Mouse (Mus musculus): ENCODE data around the gene Nfrkb. TPM values are rescaled to one million over a fixed set of nuclear protein-coding genes. Genes with fewer than 3 reads are reported as not detected.
A peak's percentile ranks its signal among the peaks of the same experiment; 100 is the strongest.

The Nfrkb gene
- polyA plus RNA-seq, 1 experiment from 2014 or later: 22.0 TPM

GRCm38 (mm10) chr9:31384786-31385499 lies 1.0 kb upstream of the Nfrkb start:
- Histone ChIP-seq H3K27ac (replicated peaks) (no peak overlapping the region), H3K36me3 (replicated peaks) (peaks cover 16% of the 10 kb centered on the region)
- WGBS: 86% methylated on average over 17 of the region's 17 CpGs

DNA sequence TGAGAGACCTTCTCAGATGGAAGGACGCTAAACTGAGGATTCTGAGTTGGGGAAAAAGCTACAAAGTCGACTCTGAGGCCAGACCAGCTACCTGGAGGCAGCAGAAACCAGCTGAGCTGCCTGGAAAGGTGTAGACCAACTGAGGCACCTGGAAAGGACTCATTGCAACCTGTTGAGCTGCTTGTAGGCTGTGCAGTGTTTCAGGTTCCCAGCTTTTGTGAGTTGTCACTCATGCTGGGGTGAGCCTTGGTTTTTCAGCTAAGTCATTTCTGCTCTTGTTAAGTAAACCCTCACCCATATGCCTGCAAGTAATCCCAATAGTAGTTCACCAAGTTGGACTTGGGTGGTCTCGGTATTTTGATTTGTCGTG lies 507 bp upstream of the Nfrkb start:
- peaks cover 18% of the 10 kb centered on the region for H3K4me1 ChIP-seq
- no peak for DNase-seq (ENCODE audit: low spot score)
- H3K4me3 ChIP-seq: peak overlapping the region; percentile 98
- no peaks in the 10 kb centered on the region for H3K9me3 ChIP-seq
- peaks cover 22% of the 10 kb centered on the region for H3K36me3 ChIP-seq (replicated peaks)
- H3K27me3 ChIP-seq (replicated peaks; ENCODE audit: low read depth, poor library complexity, severe bottlenecking): no peaks in the 10 kb centered on the region
- peak overlapping the region; percentile 92 for H3K27ac ChIP-seq (replicated peaks)
- 26% methylated on average over 4 of the region's 4 CpGs for WGBS

More at GRCm38 (mm10) chr9:31384786-31385499, 1.0 kb upstream of the Nfrkb start:
- H3K4me1 ChIP-seq: peaks cover 18% of the 10 kb centered on the region
- no peaks in the 10 kb centered on the region for H3K9me3 ChIP-seq
- DNase-seq (ENCODE audit: low spot score): no peak
- H3K27me3 ChIP-seq (replicated peaks; ENCODE audit: low read depth, poor library complexity, severe bottlenecking): no peaks in the 10 kb centered on the region
- peak overlapping the region; percentile 98 for H3K4me3 ChIP-seq

DNA sequence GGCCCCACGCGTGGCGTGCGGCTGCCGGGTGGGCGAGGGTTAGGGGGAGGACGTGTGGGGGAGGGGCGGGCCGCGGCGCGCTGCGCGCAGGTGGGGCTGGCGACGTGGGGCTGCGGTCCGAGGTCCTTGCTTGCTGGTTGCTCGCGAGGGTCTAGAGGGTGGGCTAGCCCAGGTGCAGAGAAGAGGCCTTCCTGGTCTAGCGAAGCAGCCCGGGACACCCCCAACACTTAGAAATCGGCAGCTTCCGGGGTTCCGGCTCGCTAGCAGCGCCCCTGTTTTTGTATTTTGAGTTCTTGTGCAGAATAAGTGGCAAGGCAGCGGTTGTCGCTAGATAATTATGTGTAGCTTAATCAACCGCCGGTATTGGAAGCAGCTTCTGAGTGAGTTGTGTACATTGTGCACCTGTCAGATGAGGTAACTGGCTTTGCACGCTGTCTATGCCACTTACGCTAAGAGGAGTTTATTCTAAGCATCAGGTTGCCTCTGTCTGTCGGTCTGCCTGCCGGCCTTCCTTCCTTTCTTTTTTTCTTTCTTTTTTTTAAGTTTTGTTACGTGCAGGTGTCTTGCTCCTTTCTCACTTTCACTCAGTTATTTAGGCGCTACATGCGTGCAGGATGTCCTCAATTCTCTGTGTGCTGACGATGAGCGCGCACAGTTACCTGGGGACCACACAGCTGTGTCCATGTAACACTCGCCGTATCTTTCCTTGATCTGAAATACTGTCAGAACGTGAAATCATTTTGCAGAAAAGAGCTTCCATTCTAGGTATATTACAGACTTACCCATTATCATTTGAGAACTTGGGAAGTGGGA lies 582 bp downstream of the Nfrkb start:
- WGBS: 12% methylated on average over 44 of the region's 44 CpGs
- H3K9me3 ChIP-seq: no peaks in the 10 kb centered on the region
- H3K4me3 ChIP-seq: peak overlapping the region; percentile 98
- no peak for DNase-seq (ENCODE audit: low spot score)
- peaks cover 18% of the 10 kb centered on the region for H3K4me1 ChIP-seq
- H3K36me3 ChIP-seq (replicated peaks): peaks cover 33% of the 10 kb centered on the region
- H3K27me3 ChIP-seq (replicated peaks; ENCODE audit: low read depth, poor library complexity, severe bottlenecking): no peaks in the 10 kb centered on the region
- peak overlapping the region; percentile 92 for H3K27ac ChIP-seq (replicated peaks)

GRCm38 (mm10) chr9:31387206-31387605 lies 1.2 kb downstream of the Nfrkb start:
- WGBS: 87% methylated on average over 5 of the region's 5 CpGs
- DNase-seq (ENCODE audit: low spot score): no peak
- Histone ChIP-seq H3K4me1 (peaks cover 18% of the 10 kb centered on the region), H3K27me3 (replicated peaks; ENCODE audit: low read depth, poor library complexity, severe bottlenecking) (no peaks in the 10 kb centered on the region), H3K36me3 (replicated peaks) (peaks cover 39% of the 10 kb centered on the region), H3K27ac (replicated peaks) (no peak overlapping the region), H3K9me3 (no peaks in the 10 kb centered on the region), H3K4me3 (peak overlapping the region; percentile 98)

DNA sequence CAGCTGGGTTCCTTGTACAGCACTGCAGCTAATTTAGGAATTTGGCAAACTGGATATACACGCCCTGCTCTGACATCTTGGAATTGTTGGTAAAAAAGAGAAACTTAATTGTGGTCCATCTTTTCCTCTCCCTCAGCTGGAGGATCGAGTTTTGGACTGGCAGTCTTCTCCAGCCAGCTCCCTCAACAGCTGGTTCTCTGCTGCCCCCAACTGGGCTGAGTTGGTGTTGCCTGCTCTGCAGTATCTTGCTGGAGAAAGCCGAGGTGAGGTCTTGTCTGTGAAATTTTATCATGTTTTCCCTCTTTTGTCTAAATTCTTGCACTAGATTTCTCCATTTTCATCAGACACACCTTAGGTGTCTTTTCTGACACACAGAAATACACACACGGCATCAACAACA lies 14.4 kb downstream of the Nfrkb start:
- Histone ChIP-seq H3K27ac (replicated peaks) (no peak overlapping the region), H3K4me3 (no peak overlapping the region), H3K36me3 (replicated peaks) (peaks cover 99% of the 10 kb centered on the region), H3K9me3 (no peaks in the 10 kb centered on the region), H3K4me1 (no peaks in the 10 kb centered on the region), H3K27me3 (replicated peaks; ENCODE audit: low read depth, poor library complexity, severe bottlenecking) (no peaks in the 10 kb centered on the region)
- 59% methylated on average over 4 of the region's 4 CpGs for WGBS
- DNase-seq (ENCODE audit: low spot score): peak; percentile 71

- no peaks in the 10 kb centered on the region for H3K27me3 ChIP-seq (replicated peaks; ENCODE audit: low read depth, poor library complexity, severe bottlenecking)
- H3K9me3 ChIP-seq: no peaks in the 10 kb centered on the region
- H3K4me1 ChIP-seq: no peaks in the 10 kb centered on the region
- DNase-seq (ENCODE audit: low spot score): no peak
- H3K27ac ChIP-seq (replicated peaks): no peak overlapping the region
- 93% methylated on average over 2 of the region's 2 CpGs for WGBS
- no peak overlapping the region for H3K4me3 ChIP-seq
- H3K36me3 ChIP-seq (replicated peaks): peaks cover 91% of the 10 kb centered on the region
These were observed 18.3 kb downstream of the Nfrkb start for GRCm38 (mm10) chr9:31404311-31404710.

DNA sequence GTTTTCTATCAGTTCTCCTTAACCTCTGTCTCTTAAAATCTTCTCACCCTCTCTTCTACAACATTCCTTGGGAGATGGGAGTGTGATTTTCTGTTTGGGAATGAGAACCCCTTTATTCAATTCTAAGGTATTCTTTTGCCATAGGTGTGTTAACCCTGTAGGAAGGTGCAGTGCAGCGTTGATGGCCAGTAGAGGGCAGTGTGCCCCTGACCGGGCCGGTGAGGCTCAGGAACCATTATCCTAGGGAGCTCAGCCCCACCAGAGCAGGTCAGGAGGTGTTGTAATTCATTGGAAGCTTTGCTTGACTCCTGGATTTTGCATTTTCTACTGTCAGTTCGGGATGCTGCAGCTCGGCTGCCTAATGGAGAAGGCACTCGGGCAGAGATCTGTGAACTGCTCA lies 19.2 kb downstream of the Nfrkb start:
- H3K36me3 ChIP-seq (replicated peaks): peaks cover 91% of the 10 kb centered on the region
- H3K4me3 ChIP-seq: no peak overlapping the region
- H3K9me3 ChIP-seq: no peaks in the 10 kb centered on the region
- 67% methylated on average over 6 of the region's 6 CpGs for WGBS
- no peaks in the 10 kb centered on the region for H3K4me1 ChIP-seq
- H3K27ac ChIP-seq (replicated peaks): no peak overlapping the region
- H3K27me3 ChIP-seq (replicated peaks; ENCODE audit: low read depth, poor library complexity, severe bottlenecking): no peaks in the 10 kb centered on the region
- peak; percentile 59 for DNase-seq (ENCODE audit: low spot score)

DNA sequence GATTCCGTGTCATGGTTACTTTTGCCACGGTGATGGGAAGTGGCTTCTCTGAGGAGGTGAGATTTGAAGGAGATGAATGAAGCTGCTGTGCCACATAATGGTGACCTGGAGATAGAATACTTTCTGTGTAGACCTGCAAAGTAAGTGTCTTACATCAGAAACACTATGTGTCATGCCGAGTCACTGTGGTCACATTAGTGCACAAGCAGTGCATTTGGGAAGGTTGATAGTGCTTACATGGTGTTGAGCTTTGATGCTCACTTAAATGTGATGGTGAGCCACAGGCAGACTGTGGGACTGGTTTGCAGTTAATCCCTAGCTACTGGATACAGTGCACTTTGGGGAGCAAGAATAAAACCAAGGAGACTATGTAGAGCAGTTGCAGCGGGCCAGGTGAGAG lies 26.2 kb downstream of the Nfrkb start:
- Histone ChIP-seq H3K27ac (replicated peaks) (no peak overlapping the region), H3K4me1 (no peaks in the 10 kb centered on the region), H3K36me3 (replicated peaks) (peaks cover 96% of the 10 kb centered on the region), H3K9me3 (no peaks in the 10 kb centered on the region), H3K27me3 (replicated peaks; ENCODE audit: low read depth, poor library complexity, severe bottlenecking) (no peaks in the 10 kb centered on the region), H3K4me3 (no peak overlapping the region)
- 93% methylated on average over 4 of the region's 4 CpGs for WGBS
- no peak for DNase-seq (ENCODE audit: low spot score)

DNA sequence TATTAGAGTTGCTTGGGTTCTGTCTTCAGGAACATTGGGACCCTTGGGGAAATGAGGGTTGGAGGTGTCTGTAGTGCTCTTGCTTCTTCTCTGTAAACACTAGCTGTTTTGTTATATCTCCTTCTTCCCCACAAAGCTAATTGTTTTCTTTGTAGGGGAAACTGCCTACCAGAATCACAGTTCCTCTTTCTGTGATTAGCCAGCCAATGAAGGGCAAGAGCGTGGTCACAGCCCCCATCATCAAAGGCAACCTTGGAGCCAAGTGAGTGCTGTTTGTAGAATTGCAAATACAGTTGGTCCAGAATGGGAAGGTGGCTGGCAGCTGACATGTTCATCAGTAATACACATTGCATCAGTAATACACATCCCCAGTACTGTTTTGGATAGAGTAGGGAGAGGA lies 32.8 kb downstream of the Nfrkb start:
- 91% methylated on average over 1 of the region's 1 CpGs for WGBS
- H3K4me1 ChIP-seq: no peaks in the 10 kb centered on the region
- peaks cover 92% of the 10 kb centered on the region for H3K36me3 ChIP-seq (replicated peaks)
- H3K4me3 ChIP-seq: no peak overlapping the region
- H3K27me3 ChIP-seq (replicated peaks; ENCODE audit: low read depth, poor library complexity, severe bottlenecking): no peaks in the 10 kb centered on the region
- no peak for DNase-seq (ENCODE audit: low spot score)
- H3K27ac ChIP-seq (replicated peaks): no peak overlapping the region
- no peaks in the 10 kb centered on the region for H3K9me3 ChIP-seq

DNA sequence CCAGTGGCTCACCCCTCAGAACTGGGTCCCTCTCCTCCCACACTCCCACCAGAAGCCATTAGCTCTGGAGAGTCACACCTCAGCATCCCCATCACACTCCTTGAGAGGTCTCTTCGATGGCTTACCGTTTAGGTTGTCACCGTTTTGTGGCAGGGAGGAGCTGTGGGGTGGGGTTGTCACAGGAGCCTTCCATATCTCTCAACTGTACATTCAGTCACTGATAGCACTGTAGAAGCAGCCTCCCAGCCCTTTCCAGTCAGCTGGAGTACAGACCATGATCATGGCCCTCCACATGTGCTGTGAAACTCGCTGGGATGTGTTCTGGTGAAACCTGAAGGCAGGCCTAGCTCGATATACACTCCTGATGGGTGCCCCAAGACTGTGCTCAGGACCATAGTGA lies 36.2 kb downstream of the Nfrkb start:
- no peak overlapping the region for H3K27ac ChIP-seq (replicated peaks)
- no peaks in the 10 kb centered on the region for H3K27me3 ChIP-seq (replicated peaks; ENCODE audit: low read depth, poor library complexity, severe bottlenecking)
- H3K4me3 ChIP-seq: no peak overlapping the region
- 89% methylated on average over 5 of the region's 5 CpGs for whole genome bisulfite sequencing
- H3K36me3 ChIP-seq (replicated peaks): peaks cover 68% of the 10 kb centered on the region
- H3K4me1 ChIP-seq: peaks cover 5% of the 10 kb centered on the region
- H3K9me3 ChIP-seq: no peaks in the 10 kb centered on the region
- no peak for DNase-seq (ENCODE audit: low spot score)

DNA sequence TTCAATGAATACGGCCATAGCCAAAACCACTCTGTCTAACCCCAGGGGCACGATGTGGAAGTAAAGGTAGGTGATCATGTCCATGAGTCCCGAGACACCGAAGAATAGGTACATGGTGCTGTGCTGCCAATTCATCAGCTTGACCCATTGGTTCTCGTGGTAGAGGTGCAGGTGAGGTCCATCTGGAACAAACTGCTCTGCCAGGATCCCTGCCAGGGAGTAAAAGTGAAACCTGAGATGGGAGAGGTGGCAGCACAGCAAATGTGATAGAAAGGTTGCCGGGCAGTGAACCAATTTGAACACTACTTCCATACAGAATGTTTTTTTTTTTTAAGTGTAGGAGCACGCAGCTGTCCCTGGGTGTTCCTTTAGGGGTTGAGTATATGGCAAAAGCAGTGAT lies 43.0 kb downstream of the Nfrkb start:
- DNase-seq (ENCODE audit: low spot score): no peak
- Histone ChIP-seq H3K9me3 (no peaks in the 10 kb centered on the region), H3K36me3 (replicated peaks) (peaks cover 6% of the 10 kb centered on the region), H3K27me3 (replicated peaks; ENCODE audit: low read depth, poor library complexity, severe bottlenecking) (no peaks in the 10 kb centered on the region), H3K27ac (replicated peaks) (no peak overlapping the region), H3K4me3 (no peak overlapping the region), H3K4me1 (peaks cover 37% of the 10 kb centered on the region)
- 84% methylated on average over 7 of the region's 7 CpGs for WGBS

DNA sequence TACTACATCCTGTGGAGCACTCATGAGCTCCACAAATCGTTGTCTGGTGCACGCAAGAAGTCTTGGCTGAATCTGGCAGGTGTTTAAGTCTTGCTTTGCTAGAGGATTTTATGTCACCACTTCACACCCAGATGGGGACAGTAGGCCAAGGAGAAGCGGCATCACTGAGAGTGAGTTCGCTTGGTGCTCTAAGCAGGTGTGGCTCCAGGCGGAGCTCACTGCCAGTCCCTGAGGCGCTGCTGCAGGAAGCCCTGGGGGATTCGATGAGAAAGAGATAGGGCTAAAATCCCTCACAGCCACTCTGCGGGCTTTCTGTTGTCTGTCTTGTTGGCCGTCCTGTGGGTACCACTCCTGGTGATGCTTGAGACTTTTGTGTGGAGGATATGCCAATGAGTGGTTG lies 44.0 kb downstream of the Nfrkb start:
- Histone ChIP-seq H3K4me1 (peaks cover 37% of the 10 kb centered on the region), H3K9me3 (no peaks in the 10 kb centered on the region), H3K4me3 (no peak overlapping the region), H3K27ac (replicated peaks) (no peak overlapping the region), H3K27me3 (replicated peaks; ENCODE audit: low read depth, poor library complexity, severe bottlenecking) (no peaks in the 10 kb centered on the region), H3K36me3 (replicated peaks) (no peaks in the 10 kb centered on the region)
- WGBS: 69% methylated on average over 9 of the region's 9 CpGs
- DNase-seq (ENCODE audit: low spot score): no peak

GRCm38 (mm10) chr9:31431751-31432150 lies 45.8 kb downstream of the Nfrkb start:
- DNase-seq (ENCODE audit: low spot score): no peak
- Histone ChIP-seq H3K36me3 (replicated peaks) (no peaks in the 10 kb centered on the region), H3K27ac (replicated peaks) (no peak overlapping the region), H3K4me3 (no peak overlapping the region), H3K9me3 (no peaks in the 10 kb centered on the region), H3K4me1 (peaks cover 36% of the 10 kb centered on the region), H3K27me3 (replicated peaks; ENCODE audit: low read depth, poor library complexity, severe bottlenecking) (no peaks in the 10 kb centered on the region)
- WGBS: 77% methylated on average over 5 of the region's 5 CpGs
